Mouse (Mus musculus) A20 (cell line): ENCODE measurements around the gene Cd70.

ENCODE experiments used
- DNase-seq: peaks from one replicate; pipeline ENCODE4 v3.0.0-alpha.2; 2011; ENCODE audit warnings: low read depth, low spot score

Gene Cd70

DNA sequence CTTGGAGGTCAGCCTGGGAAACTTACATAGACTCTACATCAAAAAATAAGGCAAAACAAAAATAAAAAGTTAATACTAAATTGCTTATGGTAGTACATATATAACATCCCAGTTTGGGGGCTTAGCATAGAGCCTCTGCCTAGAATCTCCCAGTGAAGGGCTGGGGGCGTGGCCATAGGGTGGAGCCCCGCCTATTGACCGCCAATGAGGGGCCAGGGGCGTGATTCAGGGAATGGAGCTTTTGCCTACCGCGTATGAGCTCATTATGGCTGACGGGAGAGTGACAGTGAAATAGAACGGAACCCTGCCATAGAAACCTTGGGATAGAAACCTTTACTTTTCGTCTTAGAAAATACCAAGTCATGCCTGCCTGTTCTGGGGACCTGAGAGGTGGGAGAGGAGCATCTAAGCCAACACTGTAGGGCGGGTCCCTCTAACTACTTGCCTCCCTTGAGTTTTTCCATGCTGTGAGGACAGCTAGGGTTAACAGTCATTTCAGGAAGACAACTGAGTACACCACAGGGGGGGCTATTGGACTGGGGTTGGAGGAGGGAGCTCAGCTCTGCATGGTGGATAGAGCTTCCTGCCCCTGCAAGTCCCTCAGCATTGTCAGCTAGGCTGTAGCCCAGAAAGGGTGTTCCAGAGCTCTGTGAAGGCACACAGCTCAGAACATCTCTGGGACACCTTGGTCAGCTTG lies 49.8 kb downstream of the Cd70 start:
- DNase-seq, result no peak

DNA sequence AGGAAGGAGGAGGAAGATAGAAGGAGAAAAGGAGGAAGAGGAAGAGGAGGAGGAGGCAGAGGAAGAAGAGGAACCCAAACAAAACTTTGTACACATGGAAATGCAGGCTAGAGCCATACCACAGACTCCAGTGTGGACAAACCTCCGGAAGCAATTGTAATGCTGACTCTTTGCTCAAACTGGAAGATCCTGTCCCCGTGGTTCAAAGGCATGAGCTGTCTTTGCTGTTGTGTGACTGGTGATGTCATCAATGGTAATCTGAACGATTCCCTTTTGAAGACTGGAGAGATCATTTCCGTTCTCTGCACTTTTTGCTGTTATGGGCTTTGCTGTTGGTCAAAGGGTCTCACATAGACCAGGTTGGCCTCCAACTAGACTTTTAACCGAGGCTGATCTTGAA lies 51.3 kb downstream of the Cd70 start:
- no peak for DNase-seq

DNA sequence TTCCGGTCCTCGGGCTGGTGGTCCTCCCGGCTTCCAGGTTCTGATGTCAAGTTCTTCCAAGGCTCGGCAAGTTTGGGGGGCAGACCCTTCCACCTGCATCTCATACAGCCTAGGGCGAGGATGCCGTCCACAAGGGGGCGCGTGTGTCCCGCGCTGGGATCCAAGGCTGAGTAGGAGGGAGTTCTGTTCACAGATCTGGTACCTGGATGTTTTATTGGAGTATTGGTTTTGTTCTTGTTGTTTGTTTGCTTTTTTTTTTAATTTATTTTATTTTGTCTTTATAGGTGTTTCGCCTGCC lies 53.0 kb downstream of the Cd70 start:
- DNase-seq, result peak; percentile 88
